Mouse (Mus musculus): ENCODE results near the gene Olfr1370. TPM values are rescaled to one million over a fixed set of nuclear protein-coding genes. Genes with fewer than 3 reads are reported as not detected.
"Not testable (repeated sequence)": the region's sequence is repeated elsewhere in the genome, so short reads cannot be mapped to it uniquely, and the experiment has no call there.

Olfr1370 gene
- not detected in 2 replicates for polyA plus RNA-seq (2016; fragmentation: Nextera tagmentation; extraction: Ambion mirVana)

GRCm38 (mm10) chr13:21074847-21075246 lies at the start of gene Olfr1370:
Gene Olfr1370 (minus strand): TSS chr13:21074947.
- no peaks in the 10 kb centered on the region for H3K36me3 ChIP-seq (replicated peaks)
- 92% methylated on average over 3 of the region's 3 CpGs for WGBS
- H3K27me3 ChIP-seq (ENCODE audit: poor library complexity, severe bottlenecking), result no peaks in the 10 kb centered on the region
- no peak within 1 kb of the TSS for H3K4me3 ChIP-seq
- H3K9me3 ChIP-seq, result no peaks in the 10 kb centered on the region
- no peak for DNase-seq (ENCODE audit: extremely low spot score, low spot score)
- H3K4me1 ChIP-seq, result no peaks in the 10 kb centered on the region
- no peak within 1 kb of the TSS for H3K27ac ChIP-seq

GRCm38 (mm10) chr13:21114121-21114520 lies 39.4 kb upstream of the Olfr1370 start:
- no peak overlapping the region for H3K4me3 ChIP-seq
- no peaks in the 10 kb centered on the region for H3K27me3 ChIP-seq (ENCODE audit: poor library complexity, severe bottlenecking)
- no peaks in the 10 kb centered on the region for H3K4me1 ChIP-seq
- no peaks in the 10 kb centered on the region for H3K9me3 ChIP-seq
- H3K27ac ChIP-seq, result no peak overlapping the region
- no peak for DNase-seq (ENCODE audit: extremely low spot score, low spot score)
- 93% methylated on average over 4 of the region's 4 CpGs for WGBS
- no peaks in the 10 kb centered on the region for H3K36me3 ChIP-seq (replicated peaks)

DNA sequence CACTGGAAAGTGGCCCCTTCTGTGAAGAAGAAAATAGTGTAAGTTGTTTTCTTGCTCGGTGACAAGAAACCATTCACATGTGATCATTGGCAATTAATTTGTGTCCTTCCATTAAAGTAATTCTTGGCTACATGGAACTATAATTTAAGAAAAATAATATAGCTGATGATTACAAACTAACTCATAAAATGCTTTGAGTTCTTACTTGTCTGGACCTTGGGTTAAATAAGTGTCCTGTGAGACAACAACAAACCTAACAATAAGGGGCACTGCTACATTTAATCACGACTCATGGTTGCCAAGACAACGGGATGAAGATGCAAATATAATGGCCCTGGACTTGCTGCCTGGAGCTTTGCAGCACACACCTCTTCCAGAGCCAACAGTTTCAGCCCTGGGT lies 36.4 kb upstream of the Olfr1370 start, which contains the start of gene Olfr1369-ps1:
Olfr1369-ps1 (plus strand) TSS at position 301 of the 400 bp plus-strand sequence.
- H3K4me3 ChIP-seq; DNase-seq (ENCODE audit: extremely low spot score, low spot score); H3K36me3 ChIP-seq (replicated peaks); H3K9me3 ChIP-seq; H3K4me1 ChIP-seq; H3K27ac ChIP-seq; H3K27me3 ChIP-seq (ENCODE audit: poor library complexity, severe bottlenecking): not testable (repeated sequence)
- 79% methylated on average over 3 of the region's 3 CpGs for WGBS

DNA sequence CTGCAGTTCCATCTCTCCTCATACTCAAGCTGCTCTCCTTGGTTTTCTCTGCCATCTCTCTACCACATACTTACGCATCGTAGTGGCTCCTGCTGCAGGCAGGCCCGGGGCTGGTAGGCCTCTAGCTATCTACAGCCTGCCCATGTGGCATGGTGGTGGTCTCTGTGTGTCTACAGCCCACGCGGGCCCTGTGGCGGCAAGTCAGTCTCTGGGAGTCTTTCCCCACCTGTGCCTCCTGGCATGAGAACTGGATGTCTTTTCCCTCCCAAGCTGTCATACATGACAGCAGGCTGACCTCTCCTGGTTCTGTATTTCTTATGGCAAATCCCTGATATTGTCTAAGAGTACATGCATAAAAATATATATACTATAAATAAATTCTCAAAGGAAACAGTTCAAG lies 35.7 kb upstream of the Olfr1370 start:
- H3K27ac ChIP-seq, result no peak overlapping the region
- H3K27me3 ChIP-seq (ENCODE audit: poor library complexity, severe bottlenecking), result no peaks in the 10 kb centered on the region
- WGBS, result 93% methylated on average over 6 of the region's 6 CpGs
- H3K36me3 ChIP-seq (replicated peaks), result no peaks in the 10 kb centered on the region
- DNase-seq (ENCODE audit: extremely low spot score, low spot score), result no peak
- no peak overlapping the region for H3K4me3 ChIP-seq
- no peaks in the 10 kb centered on the region for H3K9me3 ChIP-seq
- no peaks in the 10 kb centered on the region for H3K4me1 ChIP-seq

DNA sequence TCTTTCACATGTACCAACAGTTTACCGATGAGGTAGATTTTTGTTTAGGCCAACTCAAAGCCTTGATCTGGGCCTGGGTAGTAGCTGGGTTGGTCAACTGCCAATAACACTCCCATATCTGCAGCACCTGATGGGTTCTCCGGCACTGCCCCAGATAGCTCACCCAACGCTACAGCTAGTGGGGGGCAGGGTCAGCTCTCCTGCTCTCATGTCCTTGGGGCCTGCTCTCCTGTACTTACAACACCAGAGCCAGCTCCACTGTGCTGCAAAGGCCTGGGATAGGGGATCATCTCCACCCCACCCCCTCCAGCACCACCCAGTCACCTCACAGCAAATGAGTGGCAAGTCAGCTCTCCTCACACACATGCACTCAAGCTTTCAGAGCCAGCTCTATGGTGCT lies 35.0 kb upstream of the Olfr1370 start:
- Histone ChIP-seq H3K27me3 (ENCODE audit: poor library complexity, severe bottlenecking) (no peaks in the 10 kb centered on the region), H3K4me3 (no peak overlapping the region), H3K27ac (no peak overlapping the region), H3K9me3 (no peaks in the 10 kb centered on the region), H3K4me1 (no peaks in the 10 kb centered on the region), H3K36me3 (replicated peaks) (no peaks in the 10 kb centered on the region)
- no peak for DNase-seq (ENCODE audit: extremely low spot score, low spot score)
- 92% methylated on average over 3 of the region's 3 CpGs for WGBS

DNA sequence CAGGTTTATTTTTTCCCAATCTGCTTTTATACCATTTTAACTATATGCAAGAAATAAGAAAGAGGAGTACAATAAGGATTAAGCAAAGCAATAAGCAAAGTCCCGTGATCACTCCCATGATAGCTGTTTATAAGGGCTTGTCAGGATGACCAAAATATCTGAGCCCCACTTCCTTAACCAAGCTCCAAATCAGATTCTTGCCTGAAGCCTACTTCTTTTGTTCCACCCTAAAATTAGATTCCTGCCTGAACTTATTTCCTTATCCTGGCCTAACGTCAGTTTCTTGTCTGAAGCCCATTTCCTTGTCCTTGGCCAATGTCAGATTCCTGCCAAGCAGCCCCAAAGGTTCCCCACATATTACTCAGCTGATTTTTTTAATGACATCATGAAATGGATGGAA lies 7.9 kb upstream of the Olfr1370 start:
- Histone ChIP-seq H3K27me3 (ENCODE audit: poor library complexity, severe bottlenecking) (no peaks in the 10 kb centered on the region), H3K27ac (no peak overlapping the region), H3K4me1 (no peaks in the 10 kb centered on the region), H3K9me3 (no peaks in the 10 kb centered on the region), H3K36me3 (replicated peaks) (no peaks in the 10 kb centered on the region), H3K4me3 (no peak overlapping the region)
- WGBS, result 83% methylated on average over 2 of the region's 2 CpGs
- no peak for DNase-seq (ENCODE audit: extremely low spot score, low spot score)

GRCm38 (mm10) chr13:21066021-21066420 lies 8.7 kb downstream of the Olfr1370 start:
- H3K36me3 ChIP-seq (replicated peaks), result no peaks in the 10 kb centered on the region
- H3K4me3 ChIP-seq, result no peak overlapping the region
- no peak overlapping the region for H3K27ac ChIP-seq
- H3K27me3 ChIP-seq (ENCODE audit: poor library complexity, severe bottlenecking), result no peaks in the 10 kb centered on the region
- no peak for DNase-seq (ENCODE audit: extremely low spot score, low spot score)
- no peaks in the 10 kb centered on the region for H3K4me1 ChIP-seq
- WGBS, result 80% methylated on average over 2 of the region's 2 CpGs
- H3K9me3 ChIP-seq, result no peaks in the 10 kb centered on the region

DNA sequence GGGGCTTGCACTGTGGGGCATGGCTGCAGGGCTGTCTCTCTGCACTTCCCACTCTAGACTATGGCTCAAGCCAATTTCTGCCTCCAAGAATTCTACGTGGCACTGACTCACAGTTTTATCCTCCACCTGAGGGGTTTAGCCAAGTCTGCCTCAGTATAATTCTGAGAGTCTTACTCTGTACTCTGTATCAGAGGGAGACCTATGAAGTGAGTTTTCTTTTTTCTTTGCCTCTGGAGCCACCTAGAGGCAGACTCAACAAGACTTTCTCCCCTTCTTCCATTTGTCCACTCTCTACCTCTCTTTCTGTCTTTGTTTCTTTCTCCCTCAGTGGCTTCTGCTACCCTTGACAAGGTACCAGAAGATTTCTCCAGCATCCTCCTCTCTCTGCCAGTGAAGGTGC lies 24.6 kb downstream of the Olfr1370 start:
- Histone ChIP-seq H3K9me3 (peaks cover 4% of the 10 kb centered on the region; the same call in 1 of the 2 replicates), H3K27me3 (ENCODE audit: poor library complexity, severe bottlenecking) (no peaks in the 10 kb centered on the region), H3K4me1 (no peaks in the 10 kb centered on the region), H3K36me3 (replicated peaks) (no peaks in the 10 kb centered on the region), H3K4me3 (no peak overlapping the region), H3K27ac (no peak overlapping the region)
- DNase-seq (ENCODE audit: extremely low spot score, low spot score), result no peak
- 48% methylated on average over 1 of the region's 1 CpGs for WGBS

GRCm38 (mm10) chr13:21040589-21041199 lies 34.1 kb downstream of the Olfr1370 start:
- no peaks in the 10 kb centered on the region for H3K36me3 ChIP-seq (replicated peaks)

GRCm38 (mm10) chr13:21035981-21036380 lies 38.8 kb downstream of the Olfr1370 start:
- Histone ChIP-seq H3K4me1 (no peaks in the 10 kb centered on the region), H3K27me3 (ENCODE audit: poor library complexity, severe bottlenecking) (no peaks in the 10 kb centered on the region), H3K27ac (no peak overlapping the region), H3K36me3 (replicated peaks) (no peaks in the 10 kb centered on the region), H3K9me3 (no peaks in the 10 kb centered on the region), H3K4me3 (no peak overlapping the region)
- no peak for DNase-seq (ENCODE audit: extremely low spot score, low spot score)

More at GRCm38 (mm10) chr13:21040589-21041199, 34.1 kb downstream of the Olfr1370 start:
- H3K27ac ChIP-seq, result no peak overlapping the region
- no peaks in the 10 kb centered on the region for H3K9me3 ChIP-seq
- no peak overlapping the region for H3K4me3 ChIP-seq
- H3K4me1 ChIP-seq, result no peaks in the 10 kb centered on the region
- WGBS, result 87% methylated on average over 2 of the region's 2 CpGs
- H3K27me3 ChIP-seq (ENCODE audit: poor library complexity, severe bottlenecking), result no peaks in the 10 kb centered on the region
- no peak for DNase-seq (ENCODE audit: extremely low spot score, low spot score)

DNA sequence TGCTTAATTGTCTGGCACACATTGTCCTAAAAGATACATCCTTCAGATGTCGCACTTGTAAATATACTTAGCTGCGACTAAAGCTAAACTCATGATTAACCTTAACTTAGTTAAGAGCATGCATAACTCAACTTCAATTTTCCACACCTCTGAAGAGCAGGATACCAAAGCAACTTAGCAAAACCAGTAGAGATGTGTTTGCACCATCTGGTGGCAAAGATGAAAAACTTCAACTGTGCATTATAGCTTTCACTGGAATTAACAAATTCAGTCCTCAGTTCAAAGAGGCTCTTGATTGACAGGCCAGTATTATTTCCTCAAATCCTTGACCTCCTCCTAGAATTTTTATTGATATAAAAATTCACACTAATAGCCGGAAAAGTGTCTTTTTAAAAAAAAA lies 39.7 kb downstream of the Olfr1370 start:
- no peak for DNase-seq (ENCODE audit: extremely low spot score, low spot score)
- Histone ChIP-seq H3K27ac (no peak overlapping the region), H3K9me3 (no peaks in the 10 kb centered on the region), H3K4me1 (no peaks in the 10 kb centered on the region), H3K27me3 (ENCODE audit: poor library complexity, severe bottlenecking) (no peaks in the 10 kb centered on the region), H3K4me3 (no peak overlapping the region), H3K36me3 (replicated peaks) (no peaks in the 10 kb centered on the region)
- 79% methylated on average over 3 of the region's 3 CpGs for WGBS

GRCm38 (mm10) chr13:21033176-21033575 lies 41.6 kb downstream of the Olfr1370 start:
- no peaks in the 10 kb centered on the region for H3K4me1 ChIP-seq
- H3K36me3 ChIP-seq (replicated peaks), result no peaks in the 10 kb centered on the region
- no peaks in the 10 kb centered on the region for H3K9me3 ChIP-seq
- no peak for DNase-seq (ENCODE audit: extremely low spot score, low spot score)
- H3K27ac ChIP-seq, result no peak overlapping the region
- no peak overlapping the region for H3K4me3 ChIP-seq
- WGBS, result 71% methylated on average over 3 of the region's 3 CpGs
- H3K27me3 ChIP-seq (ENCODE audit: poor library complexity, severe bottlenecking), result no peaks in the 10 kb centered on the region

DNA sequence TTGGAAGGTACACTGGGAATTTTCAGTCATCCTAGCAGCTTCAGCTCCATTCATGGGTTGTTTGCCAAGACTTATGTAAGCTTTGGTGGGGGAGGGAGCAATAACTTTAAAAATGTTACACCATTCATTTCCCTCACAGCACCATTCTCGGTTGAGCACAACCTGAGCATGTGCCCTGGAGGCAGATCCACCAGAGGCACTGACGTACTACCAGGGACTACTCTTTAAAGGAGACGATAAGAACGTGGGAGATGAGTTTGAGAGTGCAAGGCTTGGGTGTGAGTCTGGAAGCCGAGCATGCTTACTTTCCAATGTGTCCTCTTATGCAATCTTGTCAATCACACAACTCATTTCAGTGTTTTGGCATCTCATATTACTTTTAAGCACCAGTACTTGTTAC lies 49.9 kb downstream of the Olfr1370 start:
- H3K9me3 ChIP-seq, result no peaks in the 10 kb centered on the region
- WGBS, result 86% methylated on average over 5 of the region's 5 CpGs
- no peak overlapping the region for H3K4me3 ChIP-seq
- no peaks in the 10 kb centered on the region for H3K27me3 ChIP-seq (ENCODE audit: poor library complexity, severe bottlenecking)
- no peaks in the 10 kb centered on the region for H3K36me3 ChIP-seq (replicated peaks)
- no peak for DNase-seq (ENCODE audit: extremely low spot score, low spot score)
- no peaks in the 10 kb centered on the region for H3K4me1 ChIP-seq
- no peak overlapping the region for H3K27ac ChIP-seq
